Mouse (Mus musculus): ENCODE measurements around the gene Galk1.
"Not testable (repeated sequence)": the region's sequence is repeated elsewhere in the genome, so short reads cannot be mapped to it uniquely, and the experiment has no call there.

Galk1 gene

DNA sequence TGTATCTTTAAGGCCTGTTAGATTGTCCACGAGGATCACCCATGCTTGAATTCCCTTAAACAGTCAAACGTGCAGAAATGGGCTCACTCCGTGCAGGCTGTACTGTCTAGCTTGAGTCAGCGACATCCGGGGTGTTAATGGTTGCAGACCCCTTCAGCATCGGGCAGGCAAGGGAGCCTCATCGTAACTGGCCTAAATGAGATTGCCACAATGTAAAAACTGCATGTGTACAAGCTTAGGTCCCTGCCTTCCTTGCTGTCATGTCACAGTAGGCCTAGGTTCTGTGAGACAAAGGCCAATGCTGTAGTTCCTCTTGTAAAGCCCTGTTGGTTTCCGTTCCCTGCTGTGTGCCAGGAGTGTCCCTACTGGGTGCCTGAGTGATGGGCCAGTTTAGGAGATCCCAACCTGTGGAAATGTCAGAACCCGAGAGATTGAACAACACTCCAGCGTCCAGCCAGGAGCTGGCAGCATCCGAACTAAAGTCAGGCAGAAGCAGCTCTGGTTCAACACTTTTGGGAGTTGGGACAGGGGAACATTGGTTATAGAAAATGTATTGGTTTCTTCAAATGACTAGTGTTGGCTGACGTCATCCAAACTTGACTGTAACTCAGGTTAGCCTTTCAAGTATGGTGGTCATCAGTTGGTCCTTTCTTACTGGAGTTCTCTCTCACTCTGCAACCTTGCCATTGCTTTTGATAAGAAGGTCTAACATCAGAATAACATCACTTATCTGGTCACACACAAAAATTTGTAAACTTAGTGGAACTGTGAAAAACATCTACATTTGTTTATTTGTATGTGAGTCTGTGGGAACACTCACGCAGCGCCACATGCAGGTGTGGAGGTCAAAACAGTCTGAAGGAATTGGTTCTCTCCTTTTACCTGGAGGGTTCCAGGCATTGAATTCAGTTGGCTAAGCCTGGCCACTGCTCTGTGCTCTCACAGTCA lies 18.7 kb upstream of the Galk1 start:
- in situ Hi-C loops (cut with MboI, MseI), result loop anchor here (5.0 kb wide), 1 partner anchor 41 kb away; no protein-coding TSS in a partner anchor

DNA sequence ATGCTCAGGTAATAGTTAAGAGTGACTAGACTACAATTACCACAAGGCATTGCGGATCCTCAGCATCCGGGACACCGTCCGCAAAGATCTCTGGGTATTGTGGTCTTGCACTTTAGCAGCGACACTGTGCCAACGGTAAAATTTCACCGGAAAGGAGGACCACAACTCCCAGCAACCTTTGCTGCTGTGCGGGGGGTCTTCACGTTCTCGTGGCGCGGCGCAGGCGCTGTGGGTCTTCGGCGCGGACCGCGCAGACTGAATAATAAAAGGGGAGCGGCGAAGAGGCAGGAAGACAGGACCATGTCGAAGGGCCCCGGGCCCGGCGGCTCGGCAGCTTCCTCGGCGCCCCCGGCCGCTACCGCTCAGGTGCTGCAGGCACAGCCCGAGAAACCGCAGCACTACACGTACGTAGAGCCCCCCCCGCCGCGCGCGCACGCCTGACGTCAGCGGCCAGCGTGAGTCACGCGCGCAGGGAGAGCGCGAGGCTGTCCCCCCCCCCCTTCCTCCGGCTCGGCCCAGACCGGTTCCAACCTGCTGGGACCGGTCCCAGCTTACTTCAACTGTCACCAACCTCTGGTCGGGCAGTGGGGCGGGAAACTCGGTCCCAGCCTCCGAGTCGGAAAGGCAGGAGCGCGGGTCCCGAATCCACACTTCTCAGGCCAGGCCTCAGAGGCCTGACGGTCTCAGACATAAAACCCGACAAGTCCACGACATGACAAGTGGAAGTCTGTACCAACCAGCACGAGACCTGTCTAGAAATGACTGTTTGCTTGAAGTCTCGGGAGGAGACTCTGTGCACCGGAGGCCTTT lies 17.8 kb upstream of the Galk1 start, which contains the start of gene Unk:
Gene Unk, plus strand, starts transcription at position 235 of the 810 bp plus-strand sequence.
- in situ Hi-C loops (cut with MboI, MseI), result loop anchor here (5.0 kb wide), 1 partner anchor 42 kb away; no protein-coding TSS in a partner anchor

DNA sequence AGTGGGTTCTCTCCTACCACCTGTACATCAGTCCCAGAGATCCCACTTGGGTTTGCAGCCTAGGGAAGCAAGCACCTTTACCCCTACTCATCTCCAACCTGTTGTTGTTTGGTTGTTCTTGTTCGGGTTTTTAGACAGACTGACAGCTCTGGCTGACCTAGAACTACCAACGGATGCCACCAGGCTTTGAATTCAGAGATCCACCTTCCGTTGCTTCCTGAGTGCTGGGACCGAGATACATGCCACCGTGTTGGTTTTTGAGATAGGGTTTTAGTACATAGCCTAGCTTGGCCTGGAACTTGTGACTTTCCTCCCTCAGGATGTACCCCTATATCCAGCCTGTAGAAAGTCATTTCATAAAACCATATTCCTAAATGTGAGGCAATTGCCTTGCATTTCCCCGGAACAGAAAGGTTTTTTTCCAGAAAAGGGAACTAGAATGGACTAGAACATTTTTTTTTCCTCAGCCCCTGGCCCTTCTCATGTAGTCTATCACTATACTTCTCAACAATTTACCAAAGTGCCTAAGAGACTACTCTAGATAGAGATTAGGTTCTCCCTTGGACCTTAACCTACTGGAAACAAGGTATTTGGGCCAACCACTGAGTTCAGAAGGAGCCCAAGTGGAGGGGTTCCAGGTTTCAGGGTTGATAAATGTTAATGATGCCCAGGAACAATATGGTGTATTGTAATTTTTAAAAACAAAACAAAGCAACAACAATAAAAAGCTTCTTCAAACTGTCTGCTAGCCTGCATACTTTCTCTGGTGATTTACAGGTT lies 16.8 kb upstream of the Galk1 start:
- in situ Hi-C loops (cut with MboI, MseI), result no loop called here

DNA sequence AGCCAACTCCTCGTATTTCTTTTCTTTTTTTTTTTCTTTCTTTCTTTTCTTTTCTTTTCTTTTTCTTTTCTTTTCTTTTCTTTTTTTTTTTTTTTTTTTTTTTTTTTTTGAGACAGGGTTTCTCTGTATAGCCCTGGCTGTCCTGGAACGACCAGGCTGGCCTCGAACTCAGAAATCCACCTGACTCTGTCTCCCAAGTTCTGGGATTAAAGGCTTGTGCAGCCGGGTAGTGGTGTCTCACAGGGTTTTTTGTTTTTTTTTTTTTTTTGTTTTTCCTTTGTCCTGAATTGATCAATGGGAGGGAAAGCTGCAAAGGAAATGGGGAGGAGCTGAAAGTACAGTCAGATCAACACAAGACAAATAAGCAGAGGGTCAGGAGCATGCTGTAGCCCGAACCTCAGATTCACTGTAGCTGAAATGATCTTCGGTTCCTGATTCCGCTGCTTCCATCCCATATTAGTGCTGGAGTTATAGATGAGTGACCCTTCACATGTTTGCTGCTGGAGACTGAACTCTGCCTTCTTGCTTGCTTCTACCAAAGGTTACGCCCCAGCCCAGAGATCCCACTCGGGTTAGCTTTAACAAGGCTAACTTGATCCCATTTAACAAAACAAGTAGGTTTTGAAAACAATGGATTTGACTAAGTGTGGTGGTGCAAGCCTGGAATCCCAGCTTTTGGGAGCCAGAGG lies 15.8 kb upstream of the Galk1 start:
- in situ Hi-C loops (cut with MboI, MseI), result no loop called here

DNA sequence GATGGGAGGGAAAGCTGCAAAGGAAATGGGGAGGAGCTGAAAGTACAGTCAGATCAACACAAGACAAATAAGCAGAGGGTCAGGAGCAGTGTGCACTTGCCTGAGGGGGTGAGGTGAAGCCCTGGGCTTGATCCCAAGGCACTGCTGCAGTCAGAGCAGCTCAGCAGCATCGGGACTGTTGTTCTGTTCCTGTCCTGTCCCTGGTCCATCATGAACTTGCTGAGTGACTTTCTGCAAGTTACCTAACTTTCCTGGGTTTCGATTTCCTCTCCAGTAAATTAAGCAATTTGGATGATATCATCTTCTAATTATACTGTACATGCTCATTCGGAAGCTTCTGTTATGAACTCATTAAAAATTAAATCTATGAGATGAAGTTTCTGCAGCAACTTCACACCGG lies 15.2 kb upstream of the Galk1 start, which contains the start of gene H3f3b:
Gene H3f3b, minus strand, starts transcription at position 207 of the 400 bp plus-strand sequence.
- in situ Hi-C loops (cut with MboI, MseI), result no loop called here

DNA sequence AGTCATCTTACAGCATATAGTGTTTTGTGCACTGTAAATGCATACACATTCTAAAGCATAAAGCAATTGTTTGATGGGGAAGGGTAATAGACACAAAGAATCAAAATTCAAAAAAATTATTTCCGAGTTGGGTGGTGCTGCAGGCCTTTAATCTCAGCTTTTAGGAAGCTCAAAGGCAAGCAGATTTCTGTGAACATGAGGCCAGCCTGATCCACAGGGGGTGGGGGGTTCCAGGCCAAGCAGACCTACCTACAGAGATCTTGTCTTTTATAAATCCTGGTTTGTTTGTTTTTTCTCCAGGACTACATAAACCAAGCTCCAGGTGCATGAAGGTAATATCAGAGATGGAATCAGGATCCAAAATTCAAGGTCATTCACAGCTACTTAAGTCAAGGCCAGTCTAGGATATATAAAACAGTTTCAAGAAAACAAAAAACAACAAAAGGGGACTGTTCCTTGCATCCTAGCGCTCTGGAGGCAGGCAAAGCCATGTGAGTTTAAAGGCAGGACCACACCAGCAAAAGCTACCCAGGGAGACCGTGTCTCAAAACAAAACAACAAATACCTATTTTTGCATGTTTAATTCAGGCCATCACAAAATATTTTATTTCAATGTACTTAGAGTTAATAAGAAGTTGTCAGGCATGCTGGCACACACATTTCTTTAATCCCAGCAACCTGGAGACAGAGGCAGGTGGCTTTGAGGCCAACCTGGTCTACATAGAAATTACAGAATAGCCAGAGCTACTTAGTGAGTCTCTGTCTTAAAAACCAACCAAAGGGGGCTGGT lies 12.7 kb upstream of the Galk1 start:
- in situ Hi-C loops (cut with MboI, MseI), result no loop called here

DNA sequence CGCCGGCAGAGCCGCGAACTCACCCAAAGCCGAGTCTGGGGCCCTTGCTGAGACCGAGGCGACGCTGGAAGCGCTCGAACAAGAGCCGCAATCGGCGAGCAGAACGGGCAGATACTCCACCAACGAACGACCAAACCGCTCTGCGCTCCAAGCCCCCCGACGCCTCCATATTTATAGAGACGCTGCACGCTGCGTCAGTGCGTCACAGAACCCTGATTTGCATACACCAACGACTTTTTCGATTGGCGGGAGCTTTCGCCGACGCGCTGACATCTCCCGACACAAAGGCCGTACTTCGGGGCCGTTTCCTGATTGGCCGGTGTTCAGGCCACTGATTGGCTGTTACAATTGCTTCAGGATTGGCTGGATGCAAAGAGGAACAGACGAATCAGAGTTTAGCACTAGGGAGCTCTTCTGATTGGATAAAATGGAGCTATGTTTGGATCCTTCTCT lies 11.9 kb upstream of the Galk1 start:
- in situ Hi-C loops (cut with MboI, MseI), result no loop called here

DNA sequence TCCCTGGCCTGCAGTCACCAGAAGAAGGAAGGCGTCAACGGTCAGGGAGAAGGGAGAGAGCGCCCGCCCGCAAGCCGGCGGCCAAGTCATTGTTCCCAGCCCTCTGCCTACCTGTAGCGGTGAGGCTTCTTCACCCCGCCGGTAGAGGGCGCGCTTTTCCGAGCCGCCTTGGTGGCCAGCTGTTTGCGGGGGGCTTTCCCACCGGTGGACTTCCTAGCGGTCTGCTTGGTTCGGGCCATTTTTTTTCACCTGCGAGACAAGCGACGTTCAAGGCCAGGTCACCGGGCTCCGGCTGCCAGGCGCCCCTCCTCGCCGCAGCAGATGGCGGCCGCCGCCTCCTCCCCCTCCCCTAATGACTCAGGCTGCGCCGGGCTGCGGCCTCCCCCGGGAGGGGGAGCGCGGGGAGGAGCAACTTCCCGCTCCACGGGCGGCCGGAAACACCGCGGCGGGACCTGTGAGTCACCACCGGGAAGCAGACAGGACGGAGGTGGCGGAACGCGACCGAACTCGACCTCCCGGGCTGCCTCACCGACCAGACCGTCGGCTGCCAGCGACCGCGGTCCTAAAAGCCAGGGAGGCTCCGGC lies 11.3 kb upstream of the Galk1 start:
- in situ Hi-C loops (cut with MboI, MseI), result no loop called here

DNA sequence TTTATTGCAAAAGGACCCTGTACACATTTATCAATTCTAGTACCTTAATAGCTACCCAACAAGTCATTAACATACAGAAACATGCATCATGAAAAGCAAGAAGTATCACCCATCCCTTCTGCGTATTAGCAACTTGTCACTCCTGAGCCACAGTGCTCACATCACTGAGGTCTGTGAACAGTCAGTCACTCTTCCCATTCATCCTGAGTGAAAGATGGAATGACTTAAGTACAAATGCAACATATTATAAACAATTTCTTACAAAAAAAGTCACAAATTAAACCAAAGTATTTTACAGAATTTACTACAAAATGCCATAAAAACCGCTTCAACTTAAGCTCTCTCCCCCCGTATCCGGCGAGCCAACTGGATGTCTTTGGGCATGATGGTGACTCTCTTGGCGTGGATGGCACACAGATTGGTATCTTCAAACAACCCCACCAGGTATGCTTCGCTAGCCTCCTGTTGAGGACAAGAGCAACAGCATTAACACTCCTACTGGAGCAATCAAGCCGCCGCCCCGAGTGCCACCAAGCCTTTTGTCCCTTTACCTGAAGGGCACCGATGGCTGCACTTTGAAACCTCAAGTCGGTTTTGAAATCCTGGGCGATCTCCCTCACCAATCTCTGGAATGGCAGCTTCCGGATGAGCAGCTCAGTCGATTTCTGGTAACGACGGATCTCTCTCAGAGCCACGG lies 10.7 kb upstream of the Galk1 start:
- in situ Hi-C loops (cut with MboI, MseI), result not testable (repeated sequence)

DNA sequence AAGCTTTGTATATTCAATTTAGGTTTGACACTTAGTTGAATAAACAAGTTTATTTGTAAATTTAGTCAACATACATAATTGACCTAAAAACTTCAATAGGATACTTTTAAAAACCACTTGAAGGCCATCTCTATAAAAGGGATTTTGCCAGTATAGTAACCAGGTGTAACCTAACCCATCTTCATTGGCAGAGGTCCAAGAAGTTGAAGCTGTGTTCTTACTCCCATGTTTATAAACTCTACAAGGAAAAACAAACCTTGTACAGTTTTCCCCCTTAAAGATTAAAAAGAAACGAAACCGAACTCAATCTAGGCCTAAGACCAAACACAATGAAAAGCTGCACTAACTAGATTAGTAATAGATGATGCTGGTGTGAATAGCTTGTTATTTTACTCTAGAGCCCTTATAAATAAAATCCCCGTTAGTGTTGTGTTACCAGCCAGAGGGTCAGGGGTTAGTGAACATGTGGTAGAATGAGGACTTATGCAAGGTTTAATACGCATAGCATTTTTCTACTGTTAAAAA lies 9.8 kb upstream of the Galk1 start:
- in situ Hi-C loops (cut with MboI, MseI), result no loop called here

DNA sequence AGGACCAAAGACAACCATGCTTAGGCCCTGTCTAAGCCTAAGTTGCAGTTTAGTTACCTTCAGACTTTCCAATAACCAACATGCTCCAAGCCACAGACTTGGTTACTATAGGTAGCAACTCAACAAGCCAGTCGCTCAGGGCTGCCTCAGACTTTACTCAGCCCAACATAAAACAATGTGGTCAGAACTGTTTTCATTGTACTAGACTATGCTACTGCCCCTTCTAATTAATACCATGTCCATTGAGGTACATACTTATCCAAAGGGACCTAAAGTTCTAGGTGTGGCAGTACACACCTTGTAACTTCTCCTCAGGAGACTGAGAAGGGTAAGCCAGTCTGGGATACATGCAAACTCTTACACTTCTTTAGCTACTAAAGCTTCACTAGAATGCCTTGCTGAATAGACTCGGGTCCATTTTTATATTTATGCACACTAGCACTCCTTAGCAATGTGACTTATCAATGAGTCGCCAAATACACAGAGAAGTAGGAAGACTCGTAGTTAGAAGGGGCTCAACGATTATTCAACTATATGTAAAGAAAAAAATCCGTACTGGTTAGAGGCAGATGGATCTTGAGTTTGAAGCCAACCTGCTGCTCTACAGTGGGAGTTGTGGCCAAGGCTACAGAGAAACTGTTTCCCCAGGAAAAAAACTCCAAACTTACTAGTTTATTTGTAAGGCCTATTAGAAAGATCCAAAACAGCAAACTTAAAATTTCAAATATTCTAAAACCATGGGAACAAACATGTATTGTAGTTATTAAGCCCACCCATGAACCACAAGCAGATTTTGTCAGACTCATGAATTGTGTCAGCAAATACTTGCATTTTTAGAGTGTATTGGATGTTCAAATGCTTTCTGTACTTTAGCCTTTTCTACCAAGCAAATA lies 9.1 kb upstream of the Galk1 start:
- in situ Hi-C loops (cut with MboI, MseI), result no loop called here

DNA sequence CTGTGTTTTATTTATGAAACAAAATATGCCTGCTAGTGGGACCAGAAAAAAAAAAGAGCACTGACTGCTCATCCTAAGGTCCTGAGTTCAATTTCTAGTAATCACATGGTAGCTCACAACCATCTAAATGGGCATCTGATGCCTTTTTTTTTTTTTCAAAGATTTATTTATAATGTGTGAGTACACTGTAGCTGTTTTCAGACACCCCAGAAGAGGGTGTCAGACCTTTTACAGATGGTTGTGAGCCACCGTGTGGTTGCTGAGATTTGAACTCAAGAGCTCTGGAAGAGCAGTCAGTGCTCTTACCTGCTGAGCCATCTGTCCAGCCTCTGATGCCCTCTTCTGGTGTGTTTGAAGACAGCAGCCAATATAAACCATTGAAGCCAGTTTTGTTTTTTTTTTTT lies 8.0 kb upstream of the Galk1 start:
- in situ Hi-C loops (cut with MboI, MseI), result no loop called here

DNA sequence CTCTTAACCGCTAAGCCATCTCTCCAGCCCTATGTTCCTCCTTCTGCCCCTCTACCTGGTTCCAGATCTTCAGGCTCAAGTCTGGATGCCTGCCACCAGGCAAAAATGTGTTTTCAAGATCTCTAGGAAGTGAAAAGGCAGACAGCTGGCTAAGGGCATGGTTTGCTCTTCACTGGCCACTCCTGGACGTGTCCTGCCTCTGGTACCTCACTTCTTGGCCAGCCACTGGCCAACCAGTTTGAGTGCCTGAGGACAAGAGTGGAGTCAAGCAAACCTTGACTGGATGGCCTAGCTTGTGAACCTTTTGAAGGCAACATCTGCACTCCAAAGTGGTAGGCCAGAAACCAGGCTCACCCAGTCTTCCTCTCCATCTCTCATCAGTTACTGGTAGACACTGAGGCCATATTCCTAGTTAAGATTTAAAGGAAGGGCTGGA lies 7.5 kb upstream of the Galk1 start:
- in situ Hi-C loops (cut with MboI, MseI), result no loop called here

DNA sequence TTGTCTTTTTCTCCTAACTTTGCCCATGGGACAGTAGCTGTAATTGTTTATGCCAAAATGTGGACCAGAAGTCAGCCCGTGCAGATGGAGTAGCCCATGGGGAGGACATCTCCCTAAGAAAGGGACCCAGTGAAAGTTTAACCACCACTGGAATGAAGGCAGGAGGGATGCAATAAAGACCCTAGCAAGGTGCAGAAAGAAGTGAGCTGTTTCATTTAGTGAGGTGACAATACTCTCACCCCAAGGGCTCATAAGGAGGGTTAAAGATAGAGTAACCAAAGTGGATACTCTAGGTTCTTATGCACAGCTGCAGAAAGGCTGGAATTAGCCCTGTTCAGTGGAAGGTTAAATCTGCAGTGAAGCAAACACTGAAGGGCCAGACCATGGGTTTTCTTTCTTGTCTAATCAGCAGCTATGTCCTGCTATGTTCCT lies 6.9 kb upstream of the Galk1 start:
- in situ Hi-C loops (cut with MboI, MseI), result no loop called here

DNA sequence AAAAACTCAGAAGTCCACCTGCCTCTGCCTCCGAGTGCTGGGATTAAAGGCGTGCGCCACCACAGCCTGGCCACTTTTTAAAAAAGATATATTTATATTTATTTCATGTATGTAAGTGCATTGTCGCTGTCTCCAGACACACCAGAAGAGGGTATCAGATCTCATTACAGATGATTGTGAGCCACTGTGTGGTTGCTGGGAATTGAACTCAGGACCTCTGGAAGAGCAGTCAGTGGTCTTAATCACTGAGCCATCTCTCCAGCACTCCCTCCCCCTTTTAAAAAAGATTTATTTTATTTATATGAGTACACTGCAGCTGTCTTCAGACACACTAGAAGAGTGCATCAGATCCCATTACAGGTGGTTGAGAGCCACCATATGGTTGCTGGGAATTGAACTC lies 6.3 kb upstream of the Galk1 start:
- in situ Hi-C loops (cut with MboI, MseI), result not testable (repeated sequence)

DNA sequence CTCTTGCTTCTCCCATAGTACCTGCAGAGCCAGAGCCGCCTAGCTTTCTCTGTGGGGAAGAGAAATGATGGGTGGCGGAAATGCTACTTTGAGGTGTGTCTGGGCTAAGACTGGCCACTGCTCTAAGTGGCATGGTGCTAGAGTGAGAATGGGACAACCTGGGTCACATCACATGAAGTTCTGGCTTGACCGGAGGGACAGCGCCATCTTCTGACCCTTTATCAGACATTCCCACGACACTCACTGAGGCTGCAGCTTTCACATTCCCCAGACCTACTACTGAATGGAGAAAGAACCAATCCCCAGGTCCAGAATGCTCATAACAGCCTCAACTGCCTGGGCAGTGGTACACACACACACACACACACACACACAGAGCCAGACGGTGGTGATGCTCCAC lies 5.6 kb upstream of the Galk1 start:
- in situ Hi-C loops (cut with MboI, MseI), result no loop called here

DNA sequence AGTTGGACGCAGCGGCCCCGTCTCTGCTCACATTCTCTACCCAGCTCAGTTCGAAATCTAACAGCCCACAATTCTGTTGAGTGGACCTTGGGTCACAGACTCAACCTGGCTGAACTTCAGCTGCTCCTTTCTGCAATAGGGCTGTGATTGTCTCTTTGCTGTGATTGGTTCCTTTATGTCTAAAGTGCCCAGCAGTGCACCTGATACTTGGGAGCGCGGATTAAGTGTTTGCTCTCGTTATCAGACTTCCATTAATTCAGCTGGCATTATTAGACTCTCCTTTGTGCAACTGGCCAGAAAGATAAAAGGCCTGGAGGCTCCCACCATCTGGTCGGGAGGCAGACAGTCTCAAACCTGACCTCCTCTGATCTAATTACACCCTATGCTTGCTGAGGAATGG lies 2.3 kb upstream of the Galk1 start:
- in situ Hi-C loops (cut with MboI, MseI), result loop anchor here (5.0 kb wide), 1 partner anchor 83 kb away; the partner anchor contains the start of genes Recql5 and Sap30bp
